Mouse (Mus musculus) bone marrow macrophage, adult 2 months (primary cell): ENCODE measurements around the gene Abtb1.

Experiments
- CTCF ChIP-seq: IDR thresholded peaks from 2 replicates; pipeline ENCODE4 v1.5.1; 2012; ENCODE audit warnings: low read depth, mild to moderate bottlenecking, low read length, moderate library complexity
- POLR2A ChIP-seq: IDR thresholded peaks from 2 replicates; pipeline ENCODE4 v1.6.1; 2012; ENCODE audit warnings: mild to moderate bottlenecking, low read depth, low read length, borderline replicate concordance

DNA sequence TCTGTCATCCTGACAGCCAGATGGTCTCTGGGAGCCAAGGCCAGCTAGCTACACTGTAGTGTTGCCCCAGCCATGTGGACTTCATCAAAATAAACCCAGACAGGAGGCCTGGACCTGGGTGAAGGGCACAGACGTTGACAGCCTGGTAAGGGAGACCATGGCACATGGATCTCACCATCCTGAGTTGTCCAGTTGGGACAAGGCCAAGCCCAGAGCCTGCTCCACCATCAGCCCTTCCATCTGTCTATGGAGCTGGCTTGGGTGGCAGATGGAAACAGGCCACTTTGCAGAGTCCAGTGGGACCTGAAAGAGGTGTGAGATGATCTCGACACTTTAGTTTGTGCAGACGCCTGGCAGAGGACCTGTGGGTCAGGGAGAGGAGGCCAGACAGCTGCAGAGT, 41.0 kb downstream of the Abtb1 start:
- no peak for TF ChIP-seq CTCF
- TF ChIP-seq POLR2A, result no peak
